Mouse (Mus musculus): Measurements from ENCODE around the gene Fam166a. TPM values are rescaled to one million over a fixed set of nuclear protein-coding genes. Genes with fewer than 3 reads are reported as not detected.

Fam166a gene
- not detected for polyA plus RNA-seq (2017; shearing (Covaris generic))

DNA sequence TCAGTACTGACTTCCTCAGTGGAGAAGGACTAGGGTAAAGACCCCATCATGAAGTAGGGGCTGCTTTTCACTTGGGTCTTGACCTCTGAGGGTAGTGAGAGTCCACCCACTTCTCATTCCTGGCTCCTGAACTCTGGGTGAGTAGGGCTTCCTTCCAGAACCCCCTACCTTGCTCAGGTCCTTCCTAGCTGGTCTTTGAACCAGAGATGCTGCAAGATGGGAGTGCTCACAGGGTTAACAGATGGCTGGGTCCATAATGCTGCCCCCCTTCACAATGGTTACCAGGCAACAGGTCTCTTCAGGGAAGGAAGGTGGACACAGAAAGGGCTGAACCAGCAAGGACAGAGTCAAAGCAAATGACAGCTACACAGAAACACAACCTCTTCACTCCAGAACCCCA lies at the start of gene Fam166a:
Gene Fam166a, plus strand, starts transcription at position 301 of the 400 bp plus-strand sequence.

DNA sequence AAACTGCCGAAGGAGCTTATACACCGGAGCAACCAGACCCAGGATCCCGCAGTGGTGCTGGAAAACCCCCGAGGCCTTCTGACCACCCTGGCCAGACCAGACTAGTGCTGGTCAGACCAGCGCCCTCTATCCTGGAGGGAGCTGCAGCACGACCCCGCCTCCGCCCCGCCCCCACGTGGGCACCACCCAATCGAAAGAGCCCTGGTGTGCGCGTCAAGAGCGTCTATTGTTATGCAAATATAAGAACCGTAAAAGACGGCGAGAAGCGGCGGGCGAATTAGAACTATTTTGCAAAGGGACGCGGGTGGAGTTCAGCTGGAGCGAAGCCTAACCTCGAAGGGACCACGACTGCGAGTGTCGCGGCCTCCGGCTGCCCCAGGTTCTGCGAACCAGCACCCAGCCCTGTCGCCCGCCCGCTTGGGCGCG lies 38.1 kb upstream of the Fam166a start, which contains the start of gene Nrarp:
Gene Nrarp, plus strand, starts transcription at position 281 of the 426 bp plus-strand sequence.

DNA sequence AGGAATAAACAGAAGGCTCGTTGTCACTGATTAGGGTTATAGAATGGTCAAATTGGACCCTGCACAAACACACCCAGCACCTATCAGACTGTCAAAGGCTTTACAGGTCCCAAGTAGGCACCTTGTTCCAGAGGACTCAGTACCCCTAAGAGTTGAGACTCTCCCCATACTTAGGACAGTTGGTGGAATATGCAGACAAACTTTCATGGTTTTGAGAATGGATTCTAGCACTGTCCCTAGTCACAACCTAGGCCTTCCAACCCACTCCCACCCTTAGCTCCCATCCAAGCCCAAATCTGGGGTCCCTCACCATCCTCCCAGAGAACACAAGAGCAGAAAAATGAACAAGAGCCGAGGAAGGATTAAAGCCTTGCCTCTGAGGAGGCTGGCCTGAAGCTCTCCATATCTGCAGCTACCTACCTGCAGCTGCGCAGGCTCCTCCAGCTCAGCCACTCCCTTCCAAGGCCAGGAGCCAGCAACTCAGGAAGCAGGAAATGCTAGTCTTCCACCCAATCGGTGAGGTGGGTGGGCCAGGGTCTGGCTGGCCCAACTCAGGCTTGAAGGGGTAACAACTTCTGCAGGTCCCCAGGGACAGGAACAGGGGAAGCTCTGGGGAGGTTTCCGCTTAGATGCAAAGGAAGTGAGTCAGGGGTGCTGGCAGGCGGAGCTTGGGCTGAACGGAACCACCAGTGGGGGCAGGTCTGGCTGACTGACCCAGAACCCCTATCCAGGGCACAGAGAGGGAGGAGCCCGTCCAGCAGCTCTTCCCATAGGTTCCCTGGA lies 22.2 kb upstream of the Fam166a start, which contains the start of gene Tor4a:
Gene Tor4a, minus strand, starts transcription at position 715 of the 783 bp plus-strand sequence.

DNA sequence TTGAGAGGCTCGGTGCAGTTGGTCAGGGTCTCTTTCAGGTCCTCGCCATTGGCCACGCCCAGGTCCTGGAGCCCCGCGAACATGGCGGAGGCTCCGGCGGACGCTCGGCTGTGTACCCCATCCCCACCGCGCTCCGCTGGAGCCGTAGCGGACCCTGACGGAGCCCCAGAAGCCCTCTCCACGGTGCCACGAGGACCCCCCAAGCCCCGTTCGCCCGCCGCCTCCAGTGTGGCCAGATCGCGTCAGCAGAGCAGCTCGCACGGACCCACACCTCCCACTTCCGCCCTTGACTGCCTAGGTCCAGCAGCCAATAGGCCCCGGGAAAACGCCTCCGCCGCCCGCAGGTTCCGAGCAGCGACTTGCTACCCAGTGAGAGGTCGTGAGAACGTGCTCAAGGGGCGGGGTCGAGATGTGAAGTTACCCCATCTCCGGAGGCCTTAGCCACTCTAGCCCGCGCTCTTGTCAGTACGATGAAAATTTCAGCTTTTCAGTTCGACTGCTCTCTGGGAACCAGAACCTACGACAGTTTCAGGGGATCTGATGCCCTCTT lies 7.3 kb upstream of the Fam166a start, which contains the start of gene Nelfb:
Gene Nelfb, minus strand, starts transcription at position 369 of the 550 bp plus-strand sequence.

DNA sequence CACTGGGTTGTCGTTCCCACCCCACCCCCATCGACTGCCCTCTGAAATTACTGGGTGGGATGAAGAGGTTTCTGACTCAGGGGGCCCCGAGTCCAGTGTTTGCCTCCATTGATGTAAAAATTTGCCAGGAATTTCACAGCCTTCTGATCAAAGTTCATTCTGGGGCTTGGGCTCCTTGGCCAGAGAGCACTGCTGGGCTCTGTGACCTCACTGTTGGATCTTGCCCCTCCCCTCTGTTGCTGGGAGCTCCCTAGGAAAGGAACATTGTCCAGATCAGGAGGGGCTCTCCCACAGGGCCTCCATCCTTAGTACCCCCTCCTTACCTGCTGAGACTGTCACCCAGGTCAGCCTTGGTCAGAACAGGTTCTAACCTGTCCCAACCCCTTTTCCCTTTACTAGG lies 4.1 kb upstream of the Fam166a start, which contains the start of gene Stpg3:
Gene Stpg3, minus strand, starts transcription at position 194 of the 400 bp plus-strand sequence.

DNA sequence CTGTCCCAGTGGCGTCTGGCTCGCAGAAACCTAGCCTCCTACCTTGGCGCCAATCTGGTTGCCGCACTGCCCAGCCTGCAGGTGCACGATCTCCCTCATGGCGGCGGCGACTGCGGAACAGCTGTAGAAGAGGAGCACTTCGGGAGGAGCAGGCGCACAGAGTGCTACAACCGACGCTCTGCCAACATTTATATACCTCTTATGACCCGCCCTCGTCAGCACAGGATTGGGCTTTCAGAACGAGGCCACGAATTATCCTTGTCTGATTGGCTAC lies 5.9 kb downstream of the Fam166a start, which contains the start of gene Tubb4b:
Gene Tubb4b, minus strand, starts transcription at position 211 of the 274 bp plus-strand sequence.

DNA sequence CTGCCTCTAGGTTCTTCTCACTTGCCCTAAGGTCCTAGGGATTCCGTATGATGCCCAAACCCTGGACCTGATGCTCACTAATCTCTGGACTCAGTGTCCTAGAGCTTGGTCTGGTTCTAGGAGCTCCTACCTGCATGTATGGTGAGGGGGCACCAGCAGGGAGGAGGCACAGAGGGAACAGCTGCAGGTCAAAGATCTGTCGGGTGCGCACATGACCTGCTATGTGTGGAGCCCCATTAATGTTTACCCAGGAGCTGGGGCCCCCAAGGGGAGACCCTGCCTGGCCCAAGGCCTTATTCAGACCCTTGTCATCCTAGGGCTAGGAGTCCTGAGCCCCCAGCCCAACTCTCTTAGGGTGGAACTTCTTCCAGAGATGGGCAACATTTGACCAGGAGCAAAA lies 15.5 kb downstream of the Fam166a start, which contains the start of gene Slc34a3:
Gene Slc34a3, minus strand, starts transcription at position 315 of the 400 bp plus-strand sequence.

DNA sequence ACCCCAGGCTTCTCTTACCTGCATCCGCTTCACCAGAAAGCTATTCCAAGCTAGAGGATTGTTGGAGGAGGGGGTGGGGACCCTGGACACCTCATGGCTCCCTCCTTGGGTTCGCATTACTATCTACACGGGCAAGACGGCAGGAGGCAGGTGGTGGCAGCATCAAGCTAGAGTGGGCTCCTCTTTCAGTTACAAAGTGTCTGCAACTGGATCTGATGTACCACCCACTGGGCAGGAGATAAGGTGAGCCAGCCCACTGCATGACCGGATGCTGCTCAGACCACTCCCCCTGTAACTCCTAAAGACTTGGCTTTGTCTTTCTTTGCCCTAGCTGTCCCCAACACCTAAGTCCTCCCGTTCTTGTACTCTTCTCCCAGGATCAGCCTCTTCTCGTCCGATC lies 18.1 kb downstream of the Fam166a start, which contains the start of gene Rnf224:
Gene Rnf224, minus strand, starts transcription at position 174 of the 400 bp plus-strand sequence.

DNA sequence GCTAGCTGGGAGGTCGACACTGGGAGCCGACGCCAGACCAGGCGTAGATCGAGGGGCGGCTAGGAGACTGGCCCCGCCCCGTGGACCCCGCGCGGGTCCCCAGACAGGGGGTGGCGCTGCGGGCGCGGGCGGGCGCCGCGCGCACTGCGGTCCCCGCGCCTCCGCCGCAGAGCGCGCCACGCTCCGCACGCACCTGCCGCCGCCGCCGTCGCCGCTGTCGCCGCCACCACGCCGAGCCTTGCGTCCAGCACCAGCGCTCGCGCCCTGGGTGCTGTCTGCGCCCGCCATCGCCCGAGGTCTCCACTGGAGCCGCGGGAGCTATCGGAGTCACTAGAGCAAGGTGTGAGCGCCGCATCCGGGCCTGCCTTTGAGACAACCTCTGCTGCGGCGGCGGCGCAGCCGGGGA lies 23.6 kb downstream of the Fam166a start, which contains the start of the genes Rnf208 and Cysrt1:
Gene Rnf208, plus strand, starts transcription at position 155 of the 406 bp plus-strand sequence.
Gene Cysrt1, minus strand, starts transcription at position 352 of the 406 bp plus-strand sequence.

DNA sequence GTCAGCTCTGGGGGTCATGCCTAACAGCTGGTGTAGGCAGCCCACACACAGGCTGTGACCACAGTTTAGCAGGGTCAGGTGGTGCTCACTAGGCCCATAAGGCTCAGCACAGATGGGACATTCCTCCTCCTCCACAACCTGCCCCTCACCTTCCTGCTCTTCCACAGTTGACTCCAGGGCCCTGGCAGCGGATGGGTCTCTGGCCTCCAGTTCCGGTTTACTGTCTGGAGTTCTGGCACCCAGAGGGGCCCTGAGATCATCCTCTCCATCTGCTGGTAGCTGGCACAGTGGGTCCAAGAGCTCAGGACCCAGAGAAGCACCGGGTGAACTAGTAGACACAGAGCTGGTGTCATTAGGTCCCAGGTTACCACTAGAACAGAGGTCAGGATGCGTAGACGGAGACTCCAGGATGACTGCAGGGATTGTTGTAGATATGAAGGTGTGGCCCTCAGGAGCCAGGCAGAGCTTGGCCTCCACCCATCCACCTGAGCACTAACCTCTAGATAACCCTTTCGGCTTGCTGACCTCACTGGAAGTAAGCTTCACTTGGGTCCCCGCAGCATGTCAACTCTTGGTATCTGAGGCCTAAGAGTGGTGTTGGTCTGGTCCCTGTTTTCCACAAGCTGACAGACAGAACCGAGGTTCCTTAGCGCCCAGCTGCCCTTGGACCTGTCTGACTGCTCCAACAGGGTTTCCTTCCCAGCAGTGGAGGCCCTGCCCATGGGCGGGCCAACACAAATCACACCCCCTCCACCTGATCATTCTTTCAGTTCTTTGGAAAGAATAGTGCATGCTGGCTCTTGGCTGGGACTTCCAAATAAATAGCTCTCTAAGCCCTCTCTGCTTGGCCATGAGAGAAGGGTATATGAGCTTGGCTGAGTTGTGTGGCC lies 27.9 kb downstream of the Fam166a start, which contains the start of gene AL732309.1:
Gene AL732309.1, minus strand, starts transcription at position 681 of the 890 bp plus-strand sequence.

DNA sequence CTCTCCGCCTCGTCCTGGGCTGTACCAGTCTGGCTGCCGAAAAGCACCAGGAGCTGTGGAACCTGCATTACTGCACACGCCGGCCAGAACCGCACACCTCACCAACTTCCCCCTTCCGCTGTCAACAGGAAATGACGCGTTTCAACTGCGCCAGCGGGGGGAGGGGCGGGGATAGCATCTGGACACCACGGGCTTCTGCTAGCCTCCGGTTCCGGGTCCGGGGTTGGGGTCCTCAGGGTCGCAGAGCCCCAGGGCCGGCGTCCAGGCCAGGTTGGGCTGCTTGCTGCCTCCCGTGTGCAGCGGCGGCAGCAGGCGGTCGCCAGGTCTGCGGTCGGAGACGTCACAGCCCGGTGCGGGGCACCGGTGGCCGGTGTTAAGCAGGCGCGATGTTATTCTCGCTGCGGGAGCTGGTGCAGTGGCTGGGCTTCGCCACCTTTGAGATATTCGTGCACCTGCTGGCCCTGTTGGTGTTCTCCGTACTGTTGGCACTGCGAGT lies 36.8 kb downstream of the Fam166a start, which contains the start of gene Tmem203:
Gene Tmem203, plus strand, starts transcription at position 156 of the 496 bp plus-strand sequence.

DNA sequence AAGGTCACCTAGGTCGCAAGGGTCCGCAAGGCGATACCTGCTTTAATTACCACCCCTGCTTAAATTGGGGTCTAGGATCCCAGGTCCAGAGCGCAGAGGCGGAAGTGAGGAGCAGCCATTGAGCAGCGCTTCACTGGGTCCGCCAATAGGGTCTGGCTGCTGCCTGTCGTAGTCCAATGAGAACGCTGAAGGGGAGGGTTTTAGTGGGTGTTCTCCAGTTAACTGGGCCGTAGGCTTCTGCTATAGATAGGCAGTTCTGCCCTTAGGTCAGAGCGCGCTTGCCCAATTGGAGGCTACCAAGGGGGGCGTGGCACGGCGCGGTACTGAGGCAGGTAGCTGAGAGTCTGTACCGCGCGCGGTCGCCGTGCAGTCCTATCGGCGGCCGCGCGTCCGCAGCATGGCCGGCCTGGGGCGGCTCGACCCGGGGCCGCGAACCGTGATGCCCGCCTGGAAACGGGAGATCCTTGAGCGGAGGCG lies 43.8 kb downstream of the Fam166a start, which contains the start of gene Tprn:
Gene Tprn, plus strand, starts transcription at position 328 of the 477 bp plus-strand sequence.

Other genes starting within 250 kb of the Fam166a start
- gene Mrpl41, start 243.6 kb upstream of the Fam166a start, polyA plus RNA-seq (2017; shearing (Covaris generic)), result 63.3 TPM
- 84.0 TPM for gene Pnpla7, start 242.7 kb upstream of the Fam166a start, polyA plus RNA-seq (2017; shearing (Covaris generic))
- 42.1 TPM for gene Nsmf, start 164.4 kb upstream of the Fam166a start, polyA plus RNA-seq (2017; shearing (Covaris generic))
- gene Entpd8, start 138.4 kb upstream of the Fam166a start, polyA plus RNA-seq (2017; shearing (Covaris generic)), result not detected
- gene Noxa1, start 123.6 kb upstream of the Fam166a start, polyA plus RNA-seq (2017; shearing (Covaris generic)), result 0.64 TPM
- gene Nrarp, start 38.0 kb upstream of the Fam166a start, polyA plus RNA-seq (2017; shearing (Covaris generic)), result 3.9 TPM
- gene Tor4a, start 21.9 kb upstream of the Fam166a start, polyA plus RNA-seq (2017; shearing (Covaris generic)), result 19.2 TPM
- gene Nelfb, start 7.3 kb upstream of the Fam166a start, polyA plus RNA-seq (2017; shearing (Covaris generic)), result 82.5 TPM
- gene Stpg3, start 4.1 kb upstream of the Fam166a start, polyA plus RNA-seq (2017; shearing (Covaris generic)), result not detected
- 117 TPM for gene Tubb4b, start 6.0 kb downstream of the Fam166a start, polyA plus RNA-seq (2017; shearing (Covaris generic))
- gene Slc34a3, start 15.6 kb downstream of the Fam166a start, polyA plus RNA-seq (2017; shearing (Covaris generic)), result not detected
- not detected for gene Rnf224, start 18.0 kb downstream of the Fam166a start, polyA plus RNA-seq (2017; shearing (Covaris generic))
- gene Rnf208, start 23.5 kb downstream of the Fam166a start, polyA plus RNA-seq (2017; shearing (Covaris generic)), result 0.77 TPM
- gene Cysrt1, start 23.7 kb downstream of the Fam166a start, polyA plus RNA-seq (2017; shearing (Covaris generic)), result not detected
- gene AL732309.1, start 28.1 kb downstream of the Fam166a start, polyA plus RNA-seq (2017; shearing (Covaris generic)), result 4.9 TPM
- 19.3 TPM for gene Tmem203, start 36.7 kb downstream of the Fam166a start, polyA plus RNA-seq (2017; shearing (Covaris generic))
- gene Tprn, start 43.9 kb downstream of the Fam166a start, polyA plus RNA-seq (2017; shearing (Covaris generic)), result 23.1 TPM
- 57.7 TPM for gene Ssna1, start 53.7 kb downstream of the Fam166a start, polyA plus RNA-seq (2017; shearing (Covaris generic))
- gene Anapc2, start 53.7 kb downstream of the Fam166a start, polyA plus RNA-seq (2017; shearing (Covaris generic)), result 75.1 TPM
- not detected for gene Tmem210, start 69.4 kb downstream of the Fam166a start, polyA plus RNA-seq (2017; shearing (Covaris generic))
- gene Lrrc26, start 71.2 kb downstream of the Fam166a start, polyA plus RNA-seq (2017; shearing (Covaris generic)), result not detected
- gene Grin1, start 100.4 kb downstream of the Fam166a start, polyA plus RNA-seq (2017; shearing (Covaris generic)), result not detected
- gene Man1b1, start 113.6 kb downstream of the Fam166a start, polyA plus RNA-seq (2017; shearing (Covaris generic)), result 49.9 TPM
- 20.8 TPM for gene Dpp7, start 137.6 kb downstream of the Fam166a start, polyA plus RNA-seq (2017; shearing (Covaris generic))
- 27.9 TPM for gene Uap1l1, start 146.9 kb downstream of the Fam166a start, polyA plus RNA-seq (2017; shearing (Covaris generic))
- gene Sapcd2, start 153.6 kb downstream of the Fam166a start, polyA plus RNA-seq (2017; shearing (Covaris generic)), result 0.80 TPM
- gene Entpd2, start 177.1 kb downstream of the Fam166a start, polyA plus RNA-seq (2017; shearing (Covaris generic)), result not detected
- 4.5 TPM for gene Npdc1, start 180.6 kb downstream of the Fam166a start, polyA plus RNA-seq (2017; shearing (Covaris generic))
- 1.6 TPM for gene Fut7, start 204.5 kb downstream of the Fam166a start, polyA plus RNA-seq (2017; shearing (Covaris generic))
- gene Abca2, start 210.0 kb downstream of the Fam166a start, polyA plus RNA-seq (2017; shearing (Covaris generic)), result 58.8 TPM
- gene Clic3, start 238.1 kb downstream of the Fam166a start, polyA plus RNA-seq (2017; shearing (Covaris generic)), result 3.2 TPM
- 57.3 TPM for gene Paxx, start 242.3 kb downstream of the Fam166a start, polyA plus RNA-seq (2017; shearing (Covaris generic))

All from effector memory CD4-positive, alpha-beta T cell, adult 5 months (primary cell).